Comparison of ENCODE assay signal across 10 mouse cellular contexts in genomic region chr11:78324000-78324785, GRCm38 (mm10). TPM values are rescaled to one million over a fixed set of nuclear protein-coding genes. Genes with fewer than 3 reads are reported as not detected.
A peak's percentile ranks its signal among the peaks of the same experiment; 100 is the strongest.
DNase-seq lines count a peak whose midpoint lies in the region; ATAC-seq and TF ChIP-seq lines count a peak whose summit lies in the region.
"Had no signal": no experiment of that assay in that cellular context is flagged by ENCODE, and none has a peak within 500 bp of the region (broad histone marks: within the 10 kb centered on the region; RNA-seq: fewer than 3 reads in every experiment).

No protein-coding gene starts in this region.

- no peak for TF ChIP-seq POLR2A in cerebellum, adult 2 months (IDR thresholded peaks at IDR 0.05; ENCODE audit: borderline replicate concordance, insufficient read depth, low read length)

- H3K9me3 ChIP-seq in heart, embryonic 14.5 days (ENCODE audit: control insufficient read depth, low read length): no peaks in the 10 kb centered on the region
- H3K9me3 ChIP-seq in liver, postnatal 0 days (ENCODE audit: low read length): no peaks in the 10 kb centered on the region
- no peaks in the 10 kb centered on the region for H3K9me3 ChIP-seq in liver, embryonic 11.5 days (ENCODE audit: control insufficient read depth, low read length)
- H3K9me3 ChIP-seq in hindbrain, embryonic 16.5 days (ENCODE audit: control insufficient read depth, low read length): no peaks in the 10 kb centered on the region
- H3K9me3 ChIP-seq: lung, embryonic 15.5 days had no signal

- H3K27me3 ChIP-seq in heart, embryonic 14.5 days (ENCODE audit: control insufficient read depth, insufficient read depth, low read length): no peaks in the 10 kb centered on the region
- no peaks in the 10 kb centered on the region for H3K27me3 ChIP-seq in liver, postnatal 0 days (ENCODE audit: insufficient read depth, low read length)
- H3K27me3 ChIP-seq in liver, embryonic 11.5 days (replicated peaks; ENCODE audit: control insufficient read depth, insufficient read depth, low read length): no peaks in the 10 kb centered on the region
- no peaks in the 10 kb centered on the region for H3K27me3 ChIP-seq in cerebellum, adult 2 months (ENCODE audit: control insufficient read depth, insufficient read depth, low read length)
- no peaks in the 10 kb centered on the region for H3K27me3 ChIP-seq in hindbrain, embryonic 16.5 days (replicated peaks; ENCODE audit: control insufficient read depth, insufficient read depth, low read length)
- H3K27me3 ChIP-seq: lung, embryonic 15.5 days had no signal

- TF ChIP-seq CTCF in liver, postnatal 0 days (IDR thresholded peaks at IDR 0.05; ENCODE audit: low read depth): no peak
- TF ChIP-seq CTCF in cerebellum, adult 2 months (IDR thresholded peaks at IDR 0.05; ENCODE audit: borderline replicate concordance, insufficient read depth, low read depth, low read length): no peak

- DNase-seq in heart, postnatal 10 days: no peak
- DNase-seq in liver, postnatal 0 days: no peak
- DNase-seq in liver, embryonic 11.5 days (ENCODE audit: low spot score): no peak
- DNase-seq in cerebellum, adult 2 months: peak; percentile 52 to 62
- DNase-seq in adrenal gland, adult 2 months: no peak
- DNase-seq in natural killer cell, adult 2 months (ENCODE audit: low spot score in 2 of 2): no peak

- peaks cover 30% of the 10 kb centered on the region for H3K36me3 ChIP-seq in heart, embryonic 14.5 days (ENCODE audit: control insufficient read depth, insufficient read depth, low read length)
- H3K36me3 ChIP-seq in liver, postnatal 0 days (replicated peaks; ENCODE audit: insufficient read depth, low read length): peaks cover 32% of the 10 kb centered on the region
- peaks cover 26% of the 10 kb centered on the region for H3K36me3 ChIP-seq in liver, embryonic 11.5 days (ENCODE audit: control insufficient read depth, insufficient read depth, low read length)
- H3K36me3 ChIP-seq in hindbrain, embryonic 16.5 days (ENCODE audit: control insufficient read depth, insufficient read depth, low read length): no peaks in the 10 kb centered on the region; the same call in 1 of the 2 replicates

- H3K9ac ChIP-seq in heart, embryonic 14.5 days (ENCODE audit: low read length): no peak overlapping the region
- H3K9ac ChIP-seq in liver, postnatal 0 days (replicated peaks): no peak overlapping the region
- no peak overlapping the region for H3K9ac ChIP-seq in liver, embryonic 11.5 days (ENCODE audit: low read depth, low read length)
- peak overlapping the region; percentile 17; the same call in 1 of the 2 replicates for H3K9ac ChIP-seq in hindbrain, embryonic 16.5 days (ENCODE audit: low read depth, low read length)
- H3K9ac ChIP-seq: lung, embryonic 15.5 days had no signal

- H3K4me3 ChIP-seq in heart, embryonic 14.5 days (ENCODE audit: control insufficient read depth in 1 of 2, insufficient read depth in 1 of 2, low read depth in 1 of 2, low read length in 2 of 2): no peak overlapping the region
- H3K4me3 ChIP-seq in liver, postnatal 0 days (ENCODE audit: low read depth, low read length): no peak overlapping the region
- H3K4me3 ChIP-seq in liver, embryonic 11.5 days (ENCODE audit: low read depth, low read length): no peak overlapping the region
- H3K4me3 ChIP-seq in cerebellum, adult 2 months (replicated peaks; ENCODE audit: insufficient read depth, low read depth, low read length): peak overlapping the region; percentile 14
- peak overlapping the region; percentile 39 for H3K4me3 ChIP-seq in hindbrain, embryonic 16.5 days (ENCODE audit: low read length)

- TF ChIP-seq EP300 in liver, postnatal 0 days (IDR thresholded peaks at IDR 0.05; ENCODE audit: low read depth): no peak

- intact Hi-C loops in heart, postnatal 10 days (cut with DNase I): no loop called here

- H3K27ac ChIP-seq in heart, embryonic 14.5 days (replicated peaks in 1 of 2; ENCODE audit: control insufficient read depth in 1 of 2, insufficient read depth in 1 of 2, low read depth in 2 of 2, low read length in 2 of 2): no peak overlapping the region
- no peak overlapping the region for H3K27ac ChIP-seq in liver, postnatal 0 days (ENCODE audit: low read depth)
- H3K27ac ChIP-seq in liver, embryonic 11.5 days (ENCODE audit: low read depth, low read length): no peak overlapping the region
- 0 out of 2 replicates have a peak overlapping the region, but pooled peaks have one; percentile 0 for H3K27ac ChIP-seq in cerebellum, adult 2 months (ENCODE audit: insufficient read depth, low read length)
- peak overlapping the region; percentile 76 for H3K27ac ChIP-seq in hindbrain, embryonic 16.5 days (ENCODE audit: low read depth, low read length)
- H3K27ac ChIP-seq: lung, embryonic 15.5 days had no signal

- H3K4me1 ChIP-seq in heart, embryonic 14.5 days (ENCODE audit: control insufficient read depth in 2 of 2, insufficient read depth in 2 of 2, low read length in 2 of 2): peaks cover 8 to 16% of the 10 kb centered on the region in 2 experiments; a peak in 3 of 4 replicates
- H3K4me1 ChIP-seq in liver, postnatal 0 days (ENCODE audit: insufficient read depth): peaks cover 5% of the 10 kb centered on the region
- H3K4me1 ChIP-seq in liver, embryonic 11.5 days (replicated peaks; ENCODE audit: control insufficient read depth, insufficient read depth, low read length): peaks cover 12% of the 10 kb centered on the region
- peaks cover 8% of the 10 kb centered on the region for H3K4me1 ChIP-seq in cerebellum, adult 2 months (ENCODE audit: control insufficient read depth, insufficient read depth, low read length)
- H3K4me1 ChIP-seq in hindbrain, embryonic 16.5 days (ENCODE audit: control insufficient read depth, insufficient read depth, low read depth, low read length): peaks cover 8% of the 10 kb centered on the region

- 80% methylated on average over 15 of the region's 15 CpGs for WGBS in heart, embryonic 14.5 days
- 85% methylated on average over 15 of the region's 15 CpGs for WGBS in liver, postnatal 0 days (ENCODE audit: insufficient replicate concordance)
- 83% methylated on average over 15 of the region's 15 CpGs for WGBS in liver, embryonic 11.5 days
- WGBS in cerebellum, adult 2 months: 24% methylated on average over 15 of the region's 15 CpGs
- 68% methylated on average over 15 of the region's 15 CpGs for WGBS in hindbrain, embryonic 16.5 days

- ATAC-seq in heart, embryonic 14.5 days (ENCODE audit: insufficient number of reproducible peaks, insufficient read depth, low FRiP score, low read depth): no peak
- no peak for ATAC-seq in liver, postnatal 0 days
- ATAC-seq in liver, embryonic 11.5 days (replicated peaks; ENCODE audit: low FRiP score): no peak
- ATAC-seq in hindbrain, embryonic 16.5 days: peak; percentile 48; the same call in 1 of the 2 replicates

- H3K4me2 ChIP-seq in heart, embryonic 14.5 days (ENCODE audit: low read length): peak overlapping the region; percentile 49; the same call in 1 of the 2 replicates
- peak overlapping the region; percentile 55; the same call in 1 of the 2 replicates for H3K4me2 ChIP-seq in liver, postnatal 0 days (ENCODE audit: low read depth, low read length)
- no peak overlapping the region for H3K4me2 ChIP-seq in liver, embryonic 11.5 days
- H3K4me2 ChIP-seq in hindbrain, embryonic 16.5 days (ENCODE audit: low read length): peak overlapping the region; percentile 42

RNA-seq across cellular contexts. Expression of gene Aldoc, which starts 1.4 kb away (rescaled TPM):
- polyA plus RNA-seq in heart, embryonic 14.5 days (2014; fragmentation: Nextera tagmentation; extraction: Ambion mirVana): 28.2 and 30.3 TPM in 2 replicates
- 1 to 10 TPM in 1 of 2 experiments, under 1 TPM in 1; 0.81 to 1.1 TPM for total RNA-seq in heart, postnatal 10 days (2021)
- 12.1 and 15.4 TPM in 2 replicates for polyA plus RNA-seq in liver, postnatal 0 days (2015; fragmentation: Nextera tagmentation; extraction: Ambion mirVana)
- 8.8 and 9.9 TPM in 2 replicates for polyA plus RNA-seq in liver, embryonic 11.5 days (2014; fragmentation: Nextera tagmentation; extraction: Ambion mirVana)
- 2,621 and 2,670 TPM in 2 replicates for polyA plus RNA-seq in cerebellum, adult 2 months (2012; rRNA removed)
- 390 and 562 TPM in 2 replicates for polyA plus RNA-seq in hindbrain, embryonic 16.5 days (2015; fragmentation: Nextera tagmentation; extraction: Ambion mirVana)
- 10 to 100 TPM; 25.1 to 28.0 TPM for total RNA-seq in adrenal gland, adult 2 months (2021)
- polyA plus RNA-seq in adrenal gland, adult 2 months (2012; rRNA removed): 15.7 and 26.0 TPM in 2 replicates

RNA-seq across cellular contexts. Expression of gene Pigs, which starts 4.0 kb away (rescaled TPM):
- polyA plus RNA-seq in heart, embryonic 14.5 days (2014; fragmentation: Nextera tagmentation; extraction: Ambion mirVana): 51.3 and 55.7 TPM in 2 replicates
- total RNA-seq in heart, postnatal 10 days (2021): 10 to 100 TPM; 26.4 to 26.8 TPM
- 33.1 and 34.6 TPM in 2 replicates for polyA plus RNA-seq in liver, postnatal 0 days (2015; fragmentation: Nextera tagmentation; extraction: Ambion mirVana)
- 63.6 and 68.2 TPM in 2 replicates for polyA plus RNA-seq in liver, embryonic 11.5 days (2014; fragmentation: Nextera tagmentation; extraction: Ambion mirVana)
- 94.2 and 98.6 TPM in 2 replicates for polyA plus RNA-seq in cerebellum, adult 2 months (2012; rRNA removed)
- 101 and 107 TPM in 2 replicates for polyA plus RNA-seq in hindbrain, embryonic 16.5 days (2015; fragmentation: Nextera tagmentation; extraction: Ambion mirVana)
- total RNA-seq in adrenal gland, adult 2 months (2021): 10 to 100 TPM; 57.3 to 61.3 TPM
- 161 and 184 TPM in 2 replicates for polyA plus RNA-seq in adrenal gland, adult 2 months (2012; rRNA removed)

RNA-seq across cellular contexts. Expression of gene Unc119, which starts 19.1 kb away (rescaled TPM):
- 38.6 and 43.0 TPM in 2 replicates for polyA plus RNA-seq in heart, embryonic 14.5 days (2014; fragmentation: Nextera tagmentation; extraction: Ambion mirVana)
- 10 to 100 TPM in 1 of 2 experiments, 1 to 10 TPM in 1; 9.0 to 10.1 TPM for total RNA-seq in heart, postnatal 10 days (2021)
- polyA plus RNA-seq in liver, postnatal 0 days (2015; fragmentation: Nextera tagmentation; extraction: Ambion mirVana): 63.7 and 77.0 TPM in 2 replicates
- polyA plus RNA-seq in liver, embryonic 11.5 days (2014; fragmentation: Nextera tagmentation; extraction: Ambion mirVana): 68.9 and 72.7 TPM in 2 replicates
- 72.2 and 75.2 TPM in 2 replicates for polyA plus RNA-seq in cerebellum, adult 2 months (2012; rRNA removed)
- 86.5 and 91.1 TPM in 2 replicates for polyA plus RNA-seq in hindbrain, embryonic 16.5 days (2015; fragmentation: Nextera tagmentation; extraction: Ambion mirVana)
- total RNA-seq in adrenal gland, adult 2 months (2021): 10 to 100 TPM; 35.3 to 44.1 TPM
- polyA plus RNA-seq in adrenal gland, adult 2 months (2012; rRNA removed): 60.4 and 65.4 TPM in 2 replicates

RNA-seq across cellular contexts. Expression of gene Spag5, which starts 22.9 kb away (rescaled TPM):
- 23.6 and 25.0 TPM in 2 replicates for polyA plus RNA-seq in heart, embryonic 14.5 days (2014; fragmentation: Nextera tagmentation; extraction: Ambion mirVana)
- total RNA-seq in heart, postnatal 10 days (2021): 1 to 10 TPM; 8.8 to 9.5 TPM
- polyA plus RNA-seq in liver, postnatal 0 days (2015; fragmentation: Nextera tagmentation; extraction: Ambion mirVana): 9.8 and 11.4 TPM in 2 replicates
- 48.3 and 50.3 TPM in 2 replicates for polyA plus RNA-seq in liver, embryonic 11.5 days (2014; fragmentation: Nextera tagmentation; extraction: Ambion mirVana)
- polyA plus RNA-seq in cerebellum, adult 2 months (2012; rRNA removed): 17.6 and 19.0 TPM in 2 replicates
- polyA plus RNA-seq in hindbrain, embryonic 16.5 days (2015; fragmentation: Nextera tagmentation; extraction: Ambion mirVana): 10.5 and 11.2 TPM in 2 replicates
- 1 to 10 TPM; 3.0 to 4.1 TPM for total RNA-seq in adrenal gland, adult 2 months (2021)
- 1.9 and 3.6 TPM in 2 replicates for polyA plus RNA-seq in adrenal gland, adult 2 months (2012; rRNA removed)

RNA-seq across cellular contexts. Expression of gene BC030499, which starts 33.6 kb away (rescaled TPM):
- 0.23 and 0.70 TPM in 2 replicates for polyA plus RNA-seq in heart, embryonic 14.5 days (2014; fragmentation: Nextera tagmentation; extraction: Ambion mirVana)
- under 1 TPM; 0.57 to 0.67 TPM for total RNA-seq in heart, postnatal 10 days (2021)
- polyA plus RNA-seq in liver, postnatal 0 days (2015; fragmentation: Nextera tagmentation; extraction: Ambion mirVana): 0.07 TPM in 1 of 2 replicates, not detected in the other
- 0.18 and 0.36 TPM in 2 replicates for polyA plus RNA-seq in liver, embryonic 11.5 days (2014; fragmentation: Nextera tagmentation; extraction: Ambion mirVana)
- polyA plus RNA-seq in cerebellum, adult 2 months (2012; rRNA removed): 2.6 and 2.9 TPM in 2 replicates
- 0.16 and 0.40 TPM in 2 replicates for polyA plus RNA-seq in hindbrain, embryonic 16.5 days (2015; fragmentation: Nextera tagmentation; extraction: Ambion mirVana)
- total RNA-seq in adrenal gland, adult 2 months (2021): under 1 TPM in 1 of 2 experiments, not detected in 1; 0.61 TPM
- polyA plus RNA-seq in adrenal gland, adult 2 months (2012; rRNA removed): 0.07 and 0.08 TPM in 2 replicates
- total RNA-seq: granulocyte monocyte progenitor cell, adult 5-6 weeks had no signal

Comparison
In these comparisons a context has a peak if more than half of its experiments do, and no peak if none do; other contexts are left out.
1. H3K27ac ChIP-seq: peak in cerebellum, adult 2 months (single experiment) and hindbrain, embryonic 16.5 days (single experiment); none in heart, embryonic 14.5 days (0 of 2), liver, postnatal 0 days (single experiment) and liver, embryonic 11.5 days (single experiment).
2. H3K4me3 ChIP-seq: peak in cerebellum, adult 2 months (single experiment) and hindbrain, embryonic 16.5 days (single experiment); none in heart, embryonic 14.5 days (0 of 2), liver, postnatal 0 days (single experiment) and liver, embryonic 11.5 days (single experiment).
3. DNase-seq: peak in cerebellum, adult 2 months (2 of 2); none in heart, postnatal 10 days (0 of 2), liver, postnatal 0 days (single experiment), liver, embryonic 11.5 days (single experiment), adrenal gland, adult 2 months (single experiment) and natural killer cell, adult 2 months (0 of 2).
4. RNA of gene Aldoc, which starts 1.4 kb away (polyA plus RNA-seq): 2,621 to 2,670 TPM in cerebellum, adult 2 months and 390 to 562 TPM in hindbrain, embryonic 16.5 days; 28.2 to 30.3 TPM in heart, embryonic 14.5 days, 15.7 to 26.0 TPM in adrenal gland, adult 2 months, 12.1 to 15.4 TPM in liver, postnatal 0 days and 8.8 to 9.9 TPM in liver, embryonic 11.5 days; every median in the first group is over 10 times any median in the second.